ENCODE assay signal across 1 mouse cellular context in genomic region chr11:21571700-21572381, GRCm38 (mm10).
TF ChIP-seq lines count a peak whose summit lies in the region.

Wdpcp (plus strand) TSS chr11:21572235.
Mdh1 (minus strand) TSS chr11:21572367.

TF ChIP-seq in myocyte, 11 proteins besides CTCF, POLR2A, EP300 and RAD21 (continued from another document):
- TF ChIP-seq TCF12 (IDR thresholded peaks at IDR 0.05; ENCODE audit: insufficient read depth, poor library complexity, severe bottlenecking) (no peak), CEBPB (IDR thresholded peaks at IDR 0.05; ENCODE audit: insufficient read depth, poor library complexity, severe bottlenecking) (no peak)
